Mouse (Mus musculus) CH12.LX (cell line): ENCODE results near the gene Cgref1. TPM values are rescaled to one million over a fixed set of nuclear protein-coding genes. Genes with fewer than 3 reads are reported as not detected.

Experiments used
- DNase-seq: peaks from one replicate; pipeline ENCODE4 v3.0.0-alpha.2; 2013; ENCODE audit errors: extremely low read depth
- H3K27ac ChIP-seq: 2 replicates; pipeline ENCODE4 v1.5.1; 2012; ENCODE audit warnings: low read depth, mild to moderate bottlenecking, control low read depth, moderate library complexity; ENCODE audit not compliant: insufficient read depth
- H3K27me3 ChIP-seq: replicated peaks from 2 replicates; pipeline ENCODE3; 2012; ENCODE audit warnings: inconsistent platforms
- H3K36me3 ChIP-seq, 2 experiments: replicated peaks in 1 of 2; 2 replicates each; pipeline versions ENCODE3 to v1.6.1; 2012; ENCODE audit warnings: inconsistent platforms in 1 of 2, low read length in 1 of 2, mild to moderate bottlenecking in 1 of 2, mixed read lengths in 1 of 2, moderate library complexity in 1 of 2; ENCODE audit not compliant: control insufficient read depth in 1 of 2, insufficient read depth in 1 of 2
- H3K4me1 ChIP-seq, 2 experiments: 2 replicates each; pipeline ENCODE4 v1.6.1; 2012; ENCODE audit warnings: inconsistent platforms in 1 of 2, moderate library complexity in 1 of 2; ENCODE audit not compliant: insufficient read depth in 2 of 2, control insufficient read depth in 1 of 2
- H3K4me2 ChIP-seq: 2 replicates; pipeline ENCODE4 v1.6.1; 2012; ENCODE audit warnings: low read depth, mild to moderate bottlenecking, control low read depth; ENCODE audit not compliant: poor library complexity, insufficient read depth, severe bottlenecking
- H3K4me3 ChIP-seq, 3 experiments: fragments of 150-350 bp in 1 of 3; sonication (generic) in 1 of 3; replicated peaks in 1 of 3; 2 replicates each; pipeline versions ENCODE3 to v1.5.1; 2011 to 2012; ENCODE audit warnings: low read depth in 2 of 3, low read length in 2 of 3, mild to moderate bottlenecking in 2 of 3, moderate library complexity in 2 of 3, control low read depth in 1 of 3, improper control_type of control experiment in 1 of 3, inconsistent platforms in 1 of 3, mixed read lengths in 1 of 3; ENCODE audit not compliant: poor library complexity in 1 of 3
- H3K79me2 ChIP-seq: replicated peaks from 2 replicates; pipeline ENCODE4 v1.6.1; 2012; ENCODE audit warnings: mild to moderate bottlenecking, moderate library complexity; ENCODE audit not compliant: control insufficient read depth, poor library complexity, insufficient read depth, severe bottlenecking; ENCODE audit errors: extremely low read depth
- H3K9ac ChIP-seq: 2 replicates; pipeline ENCODE4 v1.6.1; 2012; ENCODE audit warnings: low read depth, mild to moderate bottlenecking, control low read depth, moderate library complexity; ENCODE audit not compliant: insufficient read depth
- H3K9me3 ChIP-seq: replicated peaks from 2 replicates; pipeline ENCODE3; 2012; ENCODE audit warnings: low read length, inconsistent platforms, mixed read lengths
- BHLHE40 ChIP-seq: IDR thresholded peaks from 2 replicates; pipeline ENCODE4 v1.6.1; 2011; ENCODE audit warnings: mild to moderate bottlenecking, low read depth, low read length, improper control_type of control experiment
- CHD1 ChIP-seq: IDR thresholded peaks from 2 replicates; pipeline ENCODE4 v1.6.1; 2012; ENCODE audit warnings: low read depth, low read length, improper control_type of control experiment, inconsistent platforms
- CTCF ChIP-seq, 2 experiments: IDR thresholded peaks in 1 of 2; conservative IDR thresholded peaks in 1 of 2; 2 replicates each; pipeline ENCODE4 v1.5.1; 2011 to 2012; ENCODE audit warnings: low read depth in 2 of 2, low read length in 2 of 2, improper control_type of control experiment in 1 of 2, inconsistent platforms in 1 of 2, mild to moderate bottlenecking in 1 of 2, moderate library complexity in 1 of 2
- ELF1 ChIP-seq: IDR thresholded peaks from 2 replicates; pipeline ENCODE4 v1.6.1; 2014; ENCODE audit warnings: low read depth, mild to moderate bottlenecking, inconsistent platforms, low read length, improper control_type of control experiment
- EP300 ChIP-seq: IDR thresholded peaks from 2 replicates; pipeline ENCODE4 v1.6.1; 2011; ENCODE audit warnings: low read length, improper control_type of control experiment
- ETS1 ChIP-seq: conservative IDR thresholded peaks from 2 replicates; pipeline ENCODE4 v1.6.1; 2012; ENCODE audit warnings: low read depth, mild to moderate bottlenecking, inconsistent platforms, low read length, improper control_type of control experiment, moderate library complexity
- GABPA ChIP-seq: IDR thresholded peaks from 2 replicates; pipeline ENCODE4 v1.6.1; 2012; ENCODE audit warnings: low read depth, low read length, improper control_type of control experiment, inconsistent platforms; ENCODE audit not compliant: insufficient replicate concordance
- HCFC1 ChIP-seq: IDR thresholded peaks from 2 replicates; pipeline ENCODE4 v1.6.1; 2012; ENCODE audit warnings: low read depth, mild to moderate bottlenecking, inconsistent platforms, low read length, improper control_type of control experiment
- IRF4 ChIP-seq: IDR thresholded peaks from 2 replicates; pipeline ENCODE4 v1.6.1; 2014; ENCODE audit warnings: low read depth, mild to moderate bottlenecking, inconsistent platforms, low read length, improper control_type of control experiment
- JUN ChIP-seq: IDR thresholded peaks from 2 replicates; pipeline ENCODE4 v1.6.1; 2011; ENCODE audit warnings: low read depth, mild to moderate bottlenecking, low read length, improper control_type of control experiment, moderate library complexity; ENCODE audit not compliant: insufficient read depth
- JUND ChIP-seq: conservative IDR thresholded peaks from 2 replicates; pipeline ENCODE4 v1.6.1; 2011; ENCODE audit warnings: low read depth, low read length, improper control_type of control experiment
- MAFK ChIP-seq: IDR thresholded peaks from 2 replicates; pipeline ENCODE4 v1.6.1; 2011; ENCODE audit warnings: low read length, improper control_type of control experiment; ENCODE audit not compliant: insufficient replicate concordance
- MAZ ChIP-seq: IDR thresholded peaks from 2 replicates; pipeline ENCODE4 v1.6.1; 2012; ENCODE audit warnings: low read depth, mild to moderate bottlenecking, inconsistent platforms, low read length, improper control_type of control experiment, moderate library complexity
- MEF2A ChIP-seq: IDR thresholded peaks from 2 replicates; pipeline ENCODE4 v1.6.1; 2014; ENCODE audit warnings: low read depth, mild to moderate bottlenecking, inconsistent platforms, low read length, improper control_type of control experiment, borderline replicate concordance
- MXI1 ChIP-seq: IDR thresholded peaks from 2 replicates; pipeline ENCODE4 v1.6.1; 2011; ENCODE audit warnings: mild to moderate bottlenecking, low read depth, low read length, improper control_type of control experiment
- MYC ChIP-seq: IDR thresholded peaks from 2 replicates; pipeline ENCODE4 v1.6.1; 2011; ENCODE audit warnings: low read depth, mild to moderate bottlenecking, improper control_type of control experiment, low read length
- NRF1 ChIP-seq: IDR thresholded peaks from 2 replicates; pipeline ENCODE4 v1.6.1; 2014; ENCODE audit warnings: low read depth, mild to moderate bottlenecking, inconsistent platforms, low read length, improper control_type of control experiment, moderate library complexity
- TBP ChIP-seq: conservative IDR thresholded peaks from 2 replicates; pipeline ENCODE4 v1.6.1; 2011; ENCODE audit warnings: low read depth, low read length, improper control_type of control experiment
- TCF12 ChIP-seq: IDR thresholded peaks from 2 replicates; pipeline ENCODE4 v1.6.1; 2014; ENCODE audit warnings: low read depth, mild to moderate bottlenecking, inconsistent platforms, low read length, improper control_type of control experiment
- USF1 ChIP-seq: IDR thresholded peaks from 2 replicates; pipeline ENCODE4 v1.6.1; 2014; ENCODE audit warnings: low read depth, mild to moderate bottlenecking, inconsistent platforms, low read length, improper control_type of control experiment
- ZMIZ1 ChIP-seq: IDR thresholded peaks from 2 replicates; pipeline ENCODE4 v1.6.1; 2012; ENCODE audit warnings: low read depth, mild to moderate bottlenecking, inconsistent platforms, low read length, improper control_type of control experiment
- dilution Hi-C: fragments of 300-500 bp; cut with MboI; formaldehyde crosslinking; loops from 2 replicates; pipeline ENCODE4 v1.14.3; 2020; ENCODE audit warnings: low sequenced_read_pairs; ENCODE audit not compliant: extremely low pct_unique_long_range_greater_than_20kb, extremely low pct_ligation_motif_present
- in situ Hi-C: fragments of 300-500 bp; cut with MboI; formaldehyde crosslinking; loops from 3 replicates; pipeline ENCODE4 v1.14.3; 2019; ENCODE audit warnings: low sequenced_read_pairs, low pct_ligation_motif_present, low pct_unique_long_range_greater_than_20kb, mixed read lengths
- polyA plus RNA-seq: library from polyadenylated mRNA; unstranded; fragments of >175 nt; gene quantifications from 2 replicates; pipeline ENCODE4 v1.2.1, GENCODE M21; 2012; ENCODE audit warnings: low read depth; ENCODE audit not compliant: insufficient read length
- total RNA-seq, 2 experiments: library from RNA; depleted of rRNA; stranded (reverse); fragments of 300-350 nt in 1 of 2; fragments of >200 nt in 1 of 2; gene quantifications; 2 replicates each; pipeline ENCODE4 v1.2.3; 2012 to 2014

Cgref1 gene
- total and polyA plus RNA-seq, 3 experiments: not detected

DNA sequence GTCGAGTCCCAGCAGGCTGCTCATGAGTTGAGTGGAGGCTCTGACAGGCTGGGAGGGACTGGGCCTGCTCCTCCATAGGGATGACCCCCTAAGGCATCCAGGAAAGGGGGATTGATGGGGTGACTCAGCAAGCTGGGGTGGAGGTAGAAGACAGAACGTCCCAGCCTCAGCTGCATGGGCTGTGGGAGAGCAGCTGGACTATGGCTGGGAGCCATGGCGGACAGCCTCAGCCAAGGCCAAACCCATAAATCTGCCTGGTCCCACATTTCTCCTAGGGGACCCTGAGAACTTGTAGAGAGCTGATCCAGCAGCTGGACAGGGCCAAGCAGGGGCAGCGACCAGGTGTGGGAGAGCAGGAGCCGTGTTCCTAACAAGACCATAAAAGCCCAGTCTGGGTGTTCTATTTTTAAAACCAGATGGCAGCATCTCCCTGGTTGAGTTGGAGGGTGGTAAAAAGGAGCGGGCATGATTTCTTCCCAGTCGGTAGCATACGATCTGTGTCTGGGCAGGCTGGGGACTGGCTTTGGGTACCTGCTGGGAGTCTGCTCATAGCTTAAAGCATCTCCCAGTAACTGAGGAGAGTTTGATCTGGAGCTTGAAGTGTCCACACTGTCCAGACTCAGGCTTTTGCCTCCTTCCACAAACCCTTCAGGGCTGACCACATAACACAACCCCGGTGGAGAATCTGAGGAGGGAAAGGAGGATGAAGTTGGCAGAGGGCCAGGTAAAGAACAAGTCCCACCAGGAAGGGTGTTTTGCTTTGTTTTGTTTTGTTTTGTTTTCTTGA lies 29.7 kb upstream of the Cgref1 start:
- Histone ChIP-seq H3K79me2 (no peaks in the 10 kb centered on the region), H3K9me3 (no peaks in the 10 kb centered on the region), H3K27ac (no peak overlapping the region), H3K36me3 (no peaks in the 10 kb centered on the region), H3K4me2 (no peak overlapping the region), H3K4me1 (no peaks in the 10 kb centered on the region), H3K9ac (no peak overlapping the region), H3K4me3 (no peak overlapping the region), H3K27me3 (peaks cover 49% of the 10 kb centered on the region)
- in situ Hi-C loops (no loop called here), dilution Hi-C loops (no loop called here)
- DNase-seq: no peak
- no peak for TF ChIP-seq HCFC1
- TF ChIP-seq BHLHE40: no peak
- no peak for TF ChIP-seq USF1
- TF ChIP-seq ZMIZ1: no peak
- TF ChIP-seq IRF4: no peak
- no peak for TF ChIP-seq GABPA
- TF ChIP-seq MYC: no peak
- no peak for TF ChIP-seq ELF1
- no peak for TF ChIP-seq MEF2A
- TF ChIP-seq EP300: no peak
- TF ChIP-seq ETS1: no peak

DNA sequence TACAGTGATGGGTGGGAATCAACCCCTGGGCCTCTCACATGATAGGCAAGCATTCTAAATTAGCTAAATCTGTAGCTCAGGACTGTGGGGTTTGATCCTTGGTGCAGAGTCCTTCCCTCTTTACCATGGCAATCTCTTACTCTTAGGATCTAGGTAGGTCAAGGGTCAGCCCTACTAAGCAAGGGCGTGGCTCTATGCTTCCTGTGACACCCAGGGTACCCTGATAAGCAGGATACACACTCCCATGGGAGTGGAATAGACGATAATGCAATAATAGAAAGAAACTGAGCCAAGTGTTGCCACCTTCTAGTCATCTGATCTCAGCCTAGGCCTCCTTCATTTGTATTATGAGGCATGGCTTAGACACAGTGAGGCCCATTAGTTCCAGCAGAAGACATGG lies 24.0 kb upstream of the Cgref1 start:
- H3K27ac ChIP-seq: no peak overlapping the region
- in situ Hi-C loops: no loop called here
- H3K4me3 ChIP-seq: no peak overlapping the region
- no peaks in the 10 kb centered on the region for H3K9me3 ChIP-seq
- H3K27me3 ChIP-seq: peaks cover 56% of the 10 kb centered on the region
- no peak for DNase-seq
- H3K36me3 ChIP-seq: no peaks in the 10 kb centered on the region
- no peak overlapping the region for H3K9ac ChIP-seq
- H3K4me2 ChIP-seq: no peak overlapping the region
- no peaks in the 10 kb centered on the region for H3K4me1 ChIP-seq
- no peaks in the 10 kb centered on the region for H3K79me2 ChIP-seq
- TF ChIP-seq MYC (no peak), CHD1 (no peak), CTCF (conservative IDR thresholded peaks at IDR 0.05 in 1 of 2, IDR thresholded peaks at IDR 0.05 in 1 of 2; ENCODE audit: low read depth in 2 of 2, low read length in 2 of 2) (no peak), MAZ (no peak), GABPA (no peak), TBP (no peak), JUN (no peak), EP300 (no peak), MXI1 (no peak), MAFK (no peak), JUND (no peak), NRF1 (no peak), TCF12 (no peak), ELF1 (no peak)
- dilution Hi-C loops: no loop called here
